Mouse (Mus musculus): ENCODE measurements at regions not wholly inside any gene's neighbourhood (a gene's known extent, or its start where the extent isn't known, plus 50 kb on each side); places are given as distances from the start of the nearest gene placed in this dataset.
A peak's percentile ranks its signal among the peaks of the same experiment; 100 is the strongest.

DNA sequence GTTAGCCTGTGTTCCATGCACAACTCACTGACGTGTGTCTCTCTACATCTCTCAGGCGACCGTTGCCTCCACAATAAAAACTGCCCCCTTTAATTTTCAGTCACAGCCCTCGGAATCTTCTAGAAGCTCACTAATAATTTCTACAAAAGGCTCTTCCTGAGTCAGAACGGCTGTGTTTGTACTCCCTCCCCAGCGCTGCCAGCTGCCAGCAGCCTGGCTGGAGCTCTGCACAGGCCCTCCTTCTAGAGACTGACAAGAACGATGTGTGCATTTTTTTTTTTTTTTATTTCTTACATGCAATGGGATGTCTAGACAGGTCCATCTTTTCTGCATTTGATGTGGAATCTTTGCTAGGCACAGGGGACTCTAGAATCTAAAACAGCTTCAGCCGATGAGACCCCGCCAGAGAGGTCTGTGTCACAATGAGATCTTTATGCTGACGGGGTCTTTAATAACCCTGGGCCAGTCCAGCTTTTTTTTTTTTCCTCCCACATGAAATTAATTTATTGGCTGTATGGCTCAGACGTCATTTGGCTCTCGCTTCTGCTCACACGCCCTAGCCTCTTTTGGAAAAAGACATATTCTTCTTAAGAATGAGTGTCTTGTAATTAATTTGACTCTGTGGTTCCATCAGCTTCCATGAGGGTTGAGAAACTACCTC is 185.8 kb upstream of the Zfp507 start:
- no peak for DNase-seq (ENCODE audit: low spot score in 2 of 2)

DNA sequence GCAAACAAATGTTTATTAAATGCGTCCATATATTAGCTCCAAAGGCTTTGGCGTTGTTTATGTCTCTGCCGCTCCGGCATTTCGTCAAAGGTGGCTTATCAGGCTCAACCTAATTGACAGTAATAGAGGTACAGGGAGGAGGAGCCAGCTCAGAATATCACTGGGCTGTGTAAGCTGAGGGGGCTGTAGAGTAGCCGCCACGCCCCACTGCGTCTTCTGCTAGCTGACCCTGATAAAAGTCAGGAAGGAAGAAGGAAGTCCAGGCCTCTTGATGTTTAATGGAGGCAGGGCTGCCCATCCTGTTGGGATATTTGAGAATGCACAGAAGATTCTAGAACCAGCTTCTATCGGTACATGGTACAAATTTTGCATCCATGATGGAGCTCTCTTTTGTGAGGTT is 175.2 kb upstream of the Zfp507 start:
- DNase-seq (ENCODE audit: low spot score in 2 of 2): no peak

DNA sequence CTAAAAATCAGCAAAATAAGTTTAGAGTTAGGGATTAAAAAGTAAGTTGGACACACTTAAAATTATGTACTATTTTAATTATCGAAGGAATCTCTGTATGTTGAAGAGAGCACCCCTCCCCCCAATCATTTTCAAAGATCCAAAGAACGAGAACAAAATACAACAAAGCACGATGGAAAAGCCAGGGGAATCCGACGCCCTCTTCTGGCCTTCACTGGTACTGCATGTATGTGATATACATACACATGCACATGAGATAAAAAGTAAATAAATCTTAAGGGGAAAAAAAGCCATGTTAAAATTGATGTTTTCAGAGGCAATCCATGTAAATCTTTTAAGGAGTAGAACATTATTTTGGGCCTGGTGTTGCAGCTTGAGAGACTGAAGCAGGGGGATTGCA is 155.9 kb upstream of the Zfp507 start:
- no peak for DNase-seq (ENCODE audit: low spot score in 2 of 2)

DNA sequence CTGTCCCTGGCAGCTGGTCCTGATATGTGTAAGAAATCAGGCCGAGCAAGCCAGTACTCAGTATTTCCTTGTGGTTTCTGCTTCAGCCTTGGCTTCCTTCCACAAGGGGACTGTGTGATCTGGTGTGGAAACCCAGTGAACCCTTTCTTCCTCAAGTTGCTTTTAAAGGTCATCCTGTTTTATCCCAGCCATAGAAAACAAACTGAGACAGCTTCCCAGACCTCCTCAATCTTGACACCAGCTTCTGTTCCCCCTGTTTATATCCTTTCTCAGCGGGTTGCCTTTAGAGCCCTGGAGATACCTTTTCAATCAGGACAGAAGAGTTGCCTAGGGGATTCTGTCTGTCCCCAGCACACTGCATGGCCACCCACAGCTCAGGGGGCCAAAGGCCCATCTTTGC is 155.2 kb upstream of the Zfp507 start:
- DNase-seq (ENCODE audit: low spot score in 2 of 2): no peak

DNA sequence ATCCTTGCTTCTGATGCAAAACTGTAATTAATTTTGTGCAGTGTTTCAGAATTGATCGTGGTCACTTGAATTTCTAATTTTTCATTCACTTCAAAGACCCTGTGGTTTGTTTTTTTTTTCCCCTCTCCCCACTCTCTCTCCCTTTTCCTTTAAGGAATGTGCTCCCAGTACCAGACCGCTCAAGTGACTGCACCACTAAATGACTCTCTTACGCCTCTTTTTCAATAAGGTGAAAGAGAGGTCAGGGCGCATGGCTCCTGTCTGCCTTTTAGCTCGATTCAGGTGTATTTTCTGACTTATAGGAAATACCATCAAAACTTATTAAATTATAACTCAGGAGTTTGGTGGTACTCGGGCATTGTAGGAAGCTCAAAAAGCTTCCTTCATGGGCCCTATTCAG is 146.0 kb upstream of the Zfp507 start:
- no peak for DNase-seq (ENCODE audit: low spot score in 2 of 2)

DNA sequence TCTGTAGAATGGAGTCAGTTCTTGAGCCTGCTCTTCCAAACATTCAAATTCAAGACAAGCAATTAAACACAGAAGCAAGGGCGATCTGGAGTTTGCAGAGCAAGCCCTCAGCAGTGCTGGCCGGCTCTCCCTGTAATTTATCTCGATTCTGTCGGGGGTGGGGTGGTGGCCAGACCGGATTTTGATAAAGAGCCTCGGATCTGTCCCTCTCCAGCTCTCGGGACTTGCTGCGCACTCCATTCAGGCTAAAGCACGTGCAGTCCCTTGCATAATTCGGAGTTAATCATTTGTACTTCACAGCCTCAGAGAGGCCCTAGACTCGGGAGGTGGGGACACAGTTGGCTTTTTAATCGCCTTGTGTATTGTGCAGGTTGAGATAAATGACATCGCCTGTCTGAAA is 145.6 kb upstream of the Zfp507 start:
- no peak for DNase-seq (ENCODE audit: low spot score in 2 of 2)

DNA sequence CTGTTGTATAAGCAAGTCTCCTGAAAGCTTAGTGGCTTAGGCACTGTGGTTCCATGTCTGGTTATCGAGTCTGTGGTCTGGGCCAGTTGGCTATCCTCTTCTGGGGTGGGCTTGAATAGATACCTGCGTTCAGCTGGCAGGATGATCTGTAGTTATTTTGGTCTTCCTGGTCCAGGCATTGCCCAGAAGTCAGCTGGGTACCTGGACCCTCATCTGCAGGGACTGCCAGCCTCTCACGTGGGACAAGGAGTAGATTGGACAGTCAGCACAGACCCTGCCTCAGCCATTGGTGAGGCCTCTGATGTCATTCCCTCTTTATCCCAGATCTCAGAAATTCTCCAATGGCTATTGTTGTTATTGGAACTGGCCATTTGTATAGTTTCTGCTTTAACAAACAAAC is 138.3 kb upstream of the Zfp507 start:
- DNase-seq (ENCODE audit: low spot score in 2 of 2): no peak

DNA sequence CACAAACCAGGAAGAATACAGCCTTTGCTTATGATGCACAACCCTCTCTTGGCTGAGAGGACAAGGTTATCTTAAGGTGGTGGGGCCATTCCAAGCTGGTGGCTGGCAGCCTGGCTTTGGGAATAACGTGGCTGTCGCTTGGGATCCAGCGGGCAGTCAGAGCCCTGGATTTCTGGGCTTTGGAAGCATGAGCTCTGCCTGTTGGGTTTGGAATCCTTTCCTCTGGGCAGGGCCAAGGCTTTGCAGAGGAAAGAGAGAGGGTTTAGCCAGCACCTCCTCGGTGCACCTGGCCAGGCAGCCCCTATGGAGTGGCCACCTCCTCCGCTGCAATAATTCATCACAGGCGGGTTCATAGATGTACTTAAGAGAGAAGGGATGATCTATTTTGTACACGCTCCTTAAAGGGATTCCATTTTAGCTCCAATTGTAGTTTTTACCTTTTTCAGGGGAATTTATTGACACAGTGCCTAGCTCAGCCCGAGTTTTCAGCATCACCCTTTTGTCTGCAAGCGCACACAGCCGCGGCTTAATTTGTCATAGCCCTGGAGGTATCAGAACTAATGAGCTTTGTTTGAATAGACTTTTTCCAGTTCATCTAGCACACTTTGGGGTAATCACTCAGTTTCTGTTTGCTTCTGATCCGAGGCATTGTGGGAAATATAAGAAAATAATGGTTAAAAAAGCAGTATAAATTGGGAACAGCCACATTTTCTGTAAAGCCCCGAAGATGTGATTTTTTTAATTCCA is 135.5 kb upstream of the Zfp507 start:
- DNase-seq (ENCODE audit: low spot score in 2 of 2): no peak

DNA sequence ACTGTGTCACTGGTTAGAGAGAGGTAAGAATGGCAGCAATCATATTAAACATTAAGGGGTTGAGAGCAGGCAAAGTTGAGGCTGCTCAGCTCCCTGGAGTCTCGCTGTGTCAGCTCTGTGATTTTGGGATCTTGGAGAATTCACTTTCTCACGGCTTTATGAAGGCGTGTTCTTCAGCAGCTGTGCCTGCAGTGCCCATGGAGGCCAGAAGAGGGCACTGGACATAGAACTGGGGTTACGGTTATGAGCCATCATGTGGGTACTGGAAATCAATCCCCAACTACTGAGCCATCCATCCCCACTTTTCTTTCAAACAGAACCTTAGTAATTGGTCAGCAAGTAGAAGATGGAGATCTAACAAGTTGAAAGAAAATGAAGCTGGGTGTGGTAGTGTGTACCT is 123.9 kb upstream of the Zfp507 start:
- DNase-seq (ENCODE audit: low spot score in 2 of 2): no peak

DNA sequence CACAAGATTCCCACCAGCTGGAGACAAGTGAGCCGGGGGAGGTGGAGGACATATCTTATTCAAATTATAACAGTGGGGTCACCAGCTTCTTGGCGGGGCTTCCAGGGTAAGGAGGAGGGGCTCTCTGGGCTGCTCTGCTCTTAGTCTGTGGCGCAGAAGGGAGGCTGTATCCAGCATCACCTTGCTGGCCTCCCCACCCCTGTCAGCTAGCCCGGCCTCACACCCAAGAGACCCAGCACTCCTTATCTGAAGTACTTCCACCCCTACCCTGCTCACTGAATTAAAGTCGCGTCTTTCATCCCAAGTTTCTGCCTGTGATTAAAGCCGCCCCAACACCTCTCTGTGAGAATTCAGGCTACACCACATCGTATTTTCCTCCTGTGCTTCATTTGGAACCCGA is 119.8 kb upstream of the Zfp507 start:
- no peak for DNase-seq (ENCODE audit: low spot score in 2 of 2)

DNA sequence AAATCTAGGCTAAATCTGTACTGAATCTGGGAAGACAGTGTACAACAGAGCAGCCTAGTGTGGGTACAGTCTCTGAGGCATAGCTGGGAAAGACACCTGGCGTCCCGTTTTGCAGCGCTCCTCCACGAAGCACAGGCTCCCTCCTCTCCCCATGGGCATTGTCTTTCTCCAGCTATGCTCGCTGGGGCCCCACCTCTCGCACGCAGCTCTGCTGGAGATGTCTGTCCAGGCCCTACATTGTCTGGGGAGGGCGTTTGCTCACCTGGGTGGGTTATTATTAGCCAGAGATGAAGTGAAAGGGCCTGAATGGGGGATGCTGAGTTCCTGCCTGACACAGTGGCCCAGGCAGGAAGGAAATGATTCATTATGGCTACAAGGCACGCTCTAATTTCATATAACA is 118.1 kb upstream of the Zfp507 start:
- no peak for DNase-seq (ENCODE audit: low spot score in 2 of 2)

DNA sequence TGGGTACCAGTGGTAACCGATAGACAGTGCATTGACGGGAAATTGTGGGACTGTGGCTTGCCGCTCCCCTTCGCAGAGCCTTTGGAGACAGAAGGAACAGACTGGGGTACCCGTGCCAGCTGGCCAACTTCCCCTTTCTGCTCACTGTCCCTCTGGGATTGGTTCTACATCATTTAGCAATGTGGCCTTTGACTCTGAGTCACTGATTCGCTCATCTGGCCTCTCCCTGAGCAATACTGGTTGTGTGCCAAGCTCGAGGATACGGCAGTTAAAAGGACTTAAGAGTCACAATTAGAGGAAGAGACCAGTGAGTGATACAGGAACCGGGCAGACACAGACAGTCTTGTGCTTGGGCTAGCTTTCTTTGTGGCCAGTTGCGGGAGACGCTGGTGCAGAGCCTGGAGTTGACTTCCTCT is 117.4 kb upstream of the Zfp507 start:
- peak; percentile 52 to 68 for DNase-seq (ENCODE audit: low spot score in 2 of 2)

DNA sequence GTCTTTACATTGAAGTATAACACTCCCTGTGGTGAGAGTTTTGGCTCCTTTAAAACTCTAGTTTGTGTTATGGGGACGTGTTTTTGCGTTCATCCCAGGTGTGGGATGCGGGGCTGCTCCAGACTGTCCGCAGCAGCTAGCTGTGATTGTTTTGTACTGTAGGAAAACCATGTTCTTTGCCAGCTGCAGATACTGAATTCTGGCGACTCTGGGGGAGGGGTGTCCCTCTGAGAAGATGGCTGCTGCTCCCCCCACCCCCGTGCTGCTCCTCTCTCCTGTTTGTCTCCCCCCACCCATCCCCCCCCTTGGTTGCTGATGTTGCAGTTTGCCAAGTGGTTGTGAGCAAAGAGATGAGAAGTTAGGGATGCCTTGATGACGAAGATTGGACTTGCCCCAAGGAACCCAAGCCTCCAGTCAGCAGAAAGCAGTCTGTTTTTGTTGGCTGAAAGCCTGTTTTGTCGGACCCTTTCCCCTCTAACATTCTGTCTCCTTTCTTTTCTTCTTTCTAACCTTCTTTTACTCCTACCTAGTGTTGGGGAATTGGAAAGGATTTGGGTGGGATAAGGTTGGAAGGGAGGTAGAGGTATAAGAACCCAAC is 107.4 kb upstream of the Zfp507 start:
- DNase-seq (ENCODE audit: low spot score in 2 of 2): no peak

DNA sequence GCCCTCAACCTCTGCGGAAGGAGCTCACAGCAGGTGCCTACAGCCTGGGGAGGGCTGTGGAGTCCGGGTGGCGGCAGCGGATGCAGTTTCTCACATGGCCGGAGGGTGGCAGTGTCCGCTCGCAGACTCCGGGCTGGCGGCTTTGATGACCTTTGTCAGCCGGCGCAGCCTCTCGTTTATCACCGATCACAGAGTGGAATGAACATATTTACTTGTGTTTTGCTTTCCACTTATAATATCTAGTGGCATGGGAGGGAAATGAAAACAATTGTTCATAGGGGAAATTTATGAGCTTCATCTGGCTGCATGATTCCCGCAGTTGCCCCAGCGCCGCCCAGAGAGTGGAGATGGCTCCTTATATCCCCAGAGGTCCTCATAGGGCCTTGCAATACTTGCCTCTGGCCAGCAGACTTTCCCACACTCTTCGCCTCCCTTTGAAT is 99.2 kb upstream of the Zfp507 start:
- DNase-seq (ENCODE audit: low spot score in 2 of 2): peak in 1 of 2 experiments; percentile 33

DNA sequence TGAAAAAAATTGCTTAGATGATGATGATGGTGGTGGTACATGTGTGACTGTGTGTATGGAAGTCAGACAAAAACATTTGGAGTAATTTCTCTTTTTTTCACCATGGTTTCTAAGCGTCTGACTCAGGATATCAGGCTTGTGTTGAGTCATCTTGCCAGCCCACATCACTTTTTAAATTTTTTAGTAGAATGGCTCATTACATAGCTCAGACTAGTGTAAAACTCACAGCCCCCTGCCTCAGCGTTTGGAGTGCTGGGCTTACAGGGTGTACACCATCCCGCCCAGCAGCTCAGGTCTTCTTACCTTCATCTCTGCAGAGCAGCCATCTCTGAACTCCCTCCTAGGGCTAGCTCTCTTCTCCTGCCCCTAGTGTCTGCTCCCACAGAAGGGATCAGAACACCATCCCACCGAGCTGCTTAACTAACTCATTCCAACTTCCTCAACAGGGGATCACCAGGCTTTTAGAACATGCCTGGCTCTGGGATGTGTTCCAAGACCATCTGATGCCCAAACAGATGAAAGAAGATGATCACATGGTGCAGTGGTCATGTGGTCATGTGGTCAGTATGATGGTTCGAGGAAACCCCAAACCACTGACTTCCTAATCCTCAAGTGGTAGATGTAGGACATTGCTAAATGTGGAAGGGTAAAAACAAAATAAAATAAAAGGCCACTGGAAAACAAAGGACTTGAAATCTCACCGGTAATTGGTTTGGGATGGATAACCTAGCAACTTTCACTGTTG is 96.1 kb upstream of the Zfp507 start:
- DNase-seq (ENCODE audit: low spot score in 2 of 2): no peak

DNA sequence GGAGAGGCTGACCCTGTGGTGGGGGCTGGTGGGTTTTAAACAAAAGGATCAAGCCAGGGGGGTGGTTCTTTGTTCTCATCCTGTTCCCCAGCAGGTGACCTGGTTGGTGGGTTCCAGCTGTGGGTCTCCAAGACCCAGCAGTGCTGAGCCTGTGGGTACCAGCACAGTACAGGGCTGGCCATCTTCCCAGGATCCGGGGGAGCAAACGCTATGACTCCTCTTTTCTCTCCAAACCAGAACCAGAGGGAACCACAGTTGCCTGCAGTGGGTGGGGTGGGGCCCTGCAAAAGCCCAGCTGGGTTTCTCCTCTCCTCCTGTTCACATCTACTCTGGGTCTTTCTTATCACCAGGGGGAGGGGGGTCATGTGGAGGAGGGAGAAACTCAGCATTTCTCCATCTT is 90.5 kb upstream of the Zfp507 start:
- DNase-seq (ENCODE audit: low spot score in 2 of 2): no peak

DNA sequence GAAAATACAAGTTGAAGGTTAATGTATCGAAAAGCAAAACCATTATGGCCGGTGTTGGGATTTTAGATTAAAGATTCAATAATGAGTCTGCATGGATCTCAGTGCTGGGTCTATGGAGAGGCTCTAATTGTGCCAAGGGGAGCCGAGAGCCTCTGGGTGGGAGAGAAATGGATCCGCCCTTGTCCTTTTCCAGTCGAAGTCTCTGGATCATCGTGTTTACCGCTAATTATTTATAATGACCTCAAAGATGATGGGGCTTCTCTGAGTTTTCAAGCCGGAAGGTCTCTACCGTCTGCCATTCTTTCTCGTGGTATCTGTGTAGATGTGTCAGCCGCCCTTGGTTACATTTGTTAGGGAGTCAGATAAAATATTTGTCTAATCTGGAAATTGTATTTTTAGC is 83.2 kb upstream of the Zfp507 start:
- no peak for DNase-seq (ENCODE audit: low spot score in 2 of 2)

DNA sequence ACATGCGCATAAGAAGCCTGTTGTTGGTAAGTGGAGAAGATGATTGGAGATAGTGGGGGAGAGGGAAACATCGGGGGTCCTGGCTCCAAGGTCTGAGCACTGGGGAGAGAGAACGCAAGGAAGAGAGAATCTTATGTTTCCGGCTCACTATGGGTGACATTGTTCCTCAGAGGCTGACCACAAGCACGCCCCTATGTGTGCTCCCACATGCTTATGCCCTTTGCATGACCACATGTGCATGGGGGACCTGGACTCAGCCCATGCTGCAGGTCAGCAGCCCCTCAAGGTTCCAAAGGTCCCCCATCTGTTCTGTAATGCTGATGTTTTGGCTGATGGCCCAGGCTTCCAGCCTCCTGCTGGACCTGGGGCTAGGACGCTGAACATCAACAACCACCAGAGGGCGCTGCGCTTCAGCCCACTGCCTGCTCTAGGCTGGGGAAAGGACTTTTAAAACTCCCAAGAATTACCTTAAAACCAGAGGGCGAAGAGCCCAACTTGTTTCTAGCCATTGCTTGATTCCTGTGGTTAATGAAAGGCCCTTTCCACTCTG is 77.0 kb upstream of the Zfp507 start:
- DNase-seq (ENCODE audit: low spot score in 2 of 2): peak; percentile 16 to 42

DNA sequence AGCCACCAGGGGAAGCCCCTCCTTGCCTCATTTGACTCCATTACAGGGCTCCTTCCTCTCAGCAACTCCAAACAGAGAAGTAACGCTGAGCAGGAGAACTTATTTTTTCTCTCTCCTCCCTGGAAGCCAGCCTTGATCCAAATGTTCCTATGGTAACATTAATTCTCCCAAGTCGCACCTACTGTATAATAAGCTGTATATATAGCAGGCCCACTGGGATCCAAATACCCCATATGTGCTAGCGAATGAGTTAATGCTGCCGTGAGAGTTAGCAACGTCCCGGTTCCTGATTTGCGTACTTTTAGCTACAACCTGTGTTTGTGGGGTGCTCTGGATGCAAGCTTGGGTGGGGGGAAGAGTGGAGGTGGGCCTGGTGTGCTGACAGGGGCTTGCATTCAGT is 75.4 kb upstream of the Zfp507 start:
- no peak for DNase-seq (ENCODE audit: low spot score in 2 of 2)

DNA sequence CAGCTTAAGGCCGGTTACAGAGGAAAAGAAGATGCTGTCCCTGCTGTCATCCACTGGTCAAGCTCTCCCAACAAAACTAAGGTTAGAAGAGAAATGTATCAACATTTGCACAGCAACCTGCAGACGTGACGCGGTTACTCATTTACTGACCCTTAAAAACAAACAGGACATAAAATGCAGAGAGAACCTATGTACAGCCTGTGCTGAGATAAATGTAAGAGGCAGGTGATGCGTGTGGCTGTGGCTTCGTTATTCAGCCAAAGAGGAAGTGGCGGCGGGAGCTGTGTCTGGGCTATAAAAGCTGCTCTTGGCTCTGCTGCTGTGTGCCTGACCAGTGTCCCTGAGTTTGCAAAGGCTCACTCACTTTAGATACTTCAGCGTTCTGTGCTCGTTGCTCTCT is 58.2 kb upstream of the Zfp507 start:
- DNase-seq (ENCODE audit: low spot score in 2 of 2): no peak

DNA sequence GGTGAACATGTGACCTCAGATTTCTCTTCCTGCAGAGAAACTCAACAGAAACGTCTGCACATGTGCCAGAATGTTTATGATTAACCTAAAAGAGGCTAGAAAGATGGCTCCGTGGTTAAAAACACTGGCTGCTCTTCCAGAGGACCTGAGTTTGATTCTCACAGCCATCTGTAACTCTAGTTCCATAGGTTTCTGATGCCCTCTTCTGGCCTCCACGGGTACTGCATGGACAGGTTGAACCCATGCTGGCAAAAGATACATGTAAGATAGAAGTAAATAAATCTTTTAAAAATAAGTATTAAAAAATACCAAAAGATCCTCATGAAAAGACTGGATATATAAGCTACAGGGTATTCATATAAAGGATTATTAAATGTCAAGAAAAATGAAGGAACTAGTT is 56.8 kb upstream of the Zfp507 start:
- DNase-seq (ENCODE audit: low spot score in 2 of 2): no peak

DNA sequence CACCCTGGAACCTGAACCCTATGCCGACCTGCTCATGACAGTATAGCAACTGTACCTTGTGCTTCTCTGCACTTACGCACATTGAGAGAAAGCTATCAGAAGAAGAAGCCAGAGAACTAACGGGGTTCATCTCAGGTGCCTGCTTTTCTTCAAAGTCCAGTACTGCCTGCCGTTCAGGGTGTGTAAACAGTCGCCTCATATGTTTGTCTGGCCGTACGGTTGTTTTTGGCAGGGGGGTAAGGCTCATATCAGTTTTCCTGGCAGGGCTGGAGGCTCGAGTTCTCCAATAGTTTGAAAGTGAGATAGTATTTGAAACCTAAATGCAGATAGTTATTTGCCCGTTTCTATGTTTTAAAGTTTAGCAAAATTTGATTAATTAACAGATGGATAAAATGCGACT is 54.9 kb upstream of the Zfp507 start:
- DNase-seq (ENCODE audit: low spot score in 2 of 2): no peak

Data from gastrocnemius, adult 8-10 months (tissue).